Mouse (Mus musculus) spleen, adult 12 weeks (tissue): ENCODE data around the gene Iqck.

Experiments
- DNase-seq: peaks from one replicate; pipeline ENCODE4 v3.0.0; 2022; ENCODE audit warnings: low spot score

Gene Iqck

GRCm38 (mm10) chr7:118949749-118950148 lies 94.2 kb downstream of the Iqck start:
- DNase-seq = no peak

GRCm38 (mm10) chr7:118953626-118954282 lies 98.2 kb downstream of the Iqck start:
- DNase-seq = no peak

- DNase-seq = no peak
Measured at GRCm38 (mm10) chr7:118954968-118955367, 99.4 kb downstream of the Iqck start.

- no peak for DNase-seq
Measured at GRCm38 (mm10) chr7:118956616-118957246, 101.2 kb downstream of the Iqck start.

- no peak for DNase-seq
Measured at GRCm38 (mm10) chr7:118959209-118959608, 103.7 kb downstream of the Iqck start.

- DNase-seq = no peak
Measured at GRCm38 (mm10) chr7:118964777-118965176, 109.2 kb downstream of the Iqck start.

- DNase-seq = no peak
Measured at GRCm38 (mm10) chr7:118965198-118965597, 109.6 kb downstream of the Iqck start.

GRCm38 (mm10) chr7:118968870-118969269 lies 113.3 kb downstream of the Iqck start:
- DNase-seq = no peak

- no peak for DNase-seq
Measured at GRCm38 (mm10) chr7:118971499-118971898, 115.9 kb downstream of the Iqck start.

GRCm38 (mm10) chr7:118972306-118972705 lies 116.8 kb downstream of the Iqck start:
- DNase-seq = no peak

GRCm38 (mm10) chr7:118973377-118973776 lies 117.8 kb downstream of the Iqck start:
- no peak for DNase-seq

- DNase-seq = no peak
Measured at GRCm38 (mm10) chr7:118975837-118976236, 120.3 kb downstream of the Iqck start.

GRCm38 (mm10) chr7:118976414-118977166 lies 121.0 kb downstream of the Iqck start:
- no peak for DNase-seq

- no peak for DNase-seq
Measured at GRCm38 (mm10) chr7:118977167-118977543, 121.6 kb downstream of the Iqck start.

- no peak for DNase-seq
Measured at GRCm38 (mm10) chr7:118979121-118979520, 123.6 kb downstream of the Iqck start.

- no peak for DNase-seq
Measured at GRCm38 (mm10) chr7:118979708-118980107, 124.2 kb downstream of the Iqck start.

- no peak for DNase-seq
Measured at GRCm38 (mm10) chr7:118981346-118981745, 125.8 kb downstream of the Iqck start.

- no peak for DNase-seq
Measured at GRCm38 (mm10) chr7:118981831-118982230, 126.3 kb downstream of the Iqck start.

GRCm38 (mm10) chr7:118982586-118982985 lies 127.0 kb downstream of the Iqck start:
- no peak for DNase-seq

GRCm38 (mm10) chr7:118983961-118984360 lies 128.4 kb downstream of the Iqck start:
- DNase-seq = no peak

GRCm38 (mm10) chr7:118985786-118986185 lies 130.2 kb downstream of the Iqck start:
- no peak for DNase-seq

GRCm38 (mm10) chr7:118986369-118986768 lies 130.8 kb downstream of the Iqck start:
- no peak for DNase-seq

- no peak for DNase-seq
Measured at GRCm38 (mm10) chr7:118989275-118989856, 133.8 kb downstream of the Iqck start.
